Mouse (Mus musculus) neutrophil, adult 65 days (primary cell): Measurements from ENCODE around the gene Gm28845. TPM values are rescaled to one million over a fixed set of nuclear protein-coding genes. Genes with fewer than 3 reads are reported as not detected.

Source experiments
- total RNA-seq: library from RNA; stranded (reverse); gene quantifications from 2 replicates; pipeline ENCODE4 v1.2.4, GENCODE M21; 2023

Gene Gm28845
- not detected in 2 replicates for total RNA-seq

DNA sequence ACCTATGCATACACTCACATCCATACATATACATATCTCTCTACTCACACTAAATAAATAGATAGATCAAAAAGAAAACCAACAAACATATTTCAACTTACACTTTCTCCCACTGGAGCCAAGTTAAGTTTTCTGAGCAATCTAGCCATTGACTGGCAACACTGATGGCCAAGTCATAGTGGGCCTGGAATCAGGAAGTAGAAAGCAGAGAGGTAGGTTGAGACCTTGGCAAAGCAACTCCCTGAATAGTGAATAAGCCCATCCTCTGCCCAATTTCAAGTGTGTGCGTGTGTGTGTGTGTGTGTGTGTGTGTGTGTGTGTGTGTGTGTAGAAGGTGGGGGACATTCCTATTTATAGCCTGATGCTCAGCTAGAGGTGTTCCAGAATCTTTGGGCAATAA, at the start of gene Gm28845:
Gm28845 (minus strand) TSS at position 121 of the 400 bp plus-strand sequence.

DNA sequence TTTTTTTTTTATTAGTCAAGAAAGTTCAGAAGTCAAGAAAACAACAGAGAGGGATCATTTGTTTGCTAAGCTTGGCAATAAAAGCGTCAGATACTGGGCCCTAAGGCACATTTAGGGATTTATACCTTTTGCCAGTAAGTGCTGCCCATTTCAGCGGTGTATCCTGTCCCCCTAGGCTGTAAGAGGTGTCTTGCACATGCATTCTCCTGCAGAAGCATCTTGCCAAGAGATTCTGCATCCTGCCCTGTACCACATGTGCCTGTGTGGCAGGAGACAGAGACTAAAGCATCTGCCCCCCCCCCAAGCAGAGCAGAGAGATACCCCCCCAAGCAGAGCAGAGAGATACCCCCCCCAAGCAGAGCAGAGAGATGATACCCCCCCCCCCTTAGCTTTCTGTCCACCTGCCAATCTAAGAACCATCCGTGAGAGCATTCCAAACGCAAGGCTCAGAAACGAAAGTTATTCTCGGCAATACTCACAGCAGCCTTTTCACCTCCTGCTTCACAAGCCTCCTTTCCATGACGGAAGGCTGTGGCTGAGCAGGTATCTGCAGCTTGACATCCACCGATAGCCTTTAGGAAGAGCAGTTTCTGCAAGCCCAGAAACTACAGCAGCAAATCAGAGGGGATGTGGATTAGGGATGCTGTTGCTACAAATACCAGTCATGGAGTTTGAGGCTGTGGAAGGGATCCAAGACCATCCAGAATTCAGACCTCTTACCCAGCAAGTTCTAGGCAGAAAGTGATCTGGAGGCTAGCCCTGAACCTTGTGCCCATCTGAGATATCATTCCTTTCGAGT, 3.4 kb upstream of the Gm28845 start, which contains the start of gene D630023F18Rik:
D630023F18Rik (minus strand) TSS at position 641 of the 799 bp plus-strand sequence.

DNA sequence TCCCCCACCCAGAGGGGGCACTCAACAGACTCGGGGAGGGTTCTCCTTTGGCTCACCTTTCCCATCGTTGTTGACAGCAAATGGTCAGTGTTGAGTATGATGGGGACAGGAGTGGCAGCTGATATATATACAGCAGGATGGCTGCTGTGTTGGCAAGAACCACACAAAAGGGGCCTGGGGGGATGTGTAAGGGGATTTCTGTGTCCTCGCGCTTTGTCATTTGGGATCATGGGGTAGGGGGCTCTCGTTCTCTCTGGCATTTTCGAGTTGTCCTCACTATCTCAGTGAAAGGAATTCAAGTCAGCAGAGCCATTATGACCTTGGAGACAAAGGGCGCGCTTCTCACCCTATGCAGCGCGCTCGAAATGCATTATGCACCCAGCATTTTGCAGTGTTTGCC, 16.1 kb downstream of the Gm28845 start, which contains the start of gene Cryga:
Cryga (minus strand) TSS at position 101 of the 400 bp plus-strand sequence.

DNA sequence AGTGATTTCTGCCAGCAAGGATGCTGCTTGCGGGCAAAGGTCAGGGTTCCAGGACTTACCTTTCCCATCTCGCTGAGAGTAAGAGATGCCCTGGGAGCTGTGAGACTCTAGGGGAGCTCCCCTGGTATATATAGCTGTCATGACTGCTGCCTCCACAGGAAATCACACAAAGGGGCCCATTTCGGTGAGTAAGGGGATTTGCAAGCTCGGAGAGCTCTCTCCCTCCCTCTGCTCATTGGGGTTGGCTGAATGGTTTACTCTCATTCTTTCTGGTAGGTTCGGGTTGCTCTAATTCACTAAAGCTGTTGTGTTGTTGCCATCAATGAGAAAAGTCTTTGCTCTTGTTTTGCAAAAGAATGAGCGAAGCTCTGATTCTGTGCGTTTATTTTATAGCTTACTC, 37.2 kb downstream of the Gm28845 start, which contains the start of gene Crygb:
Crygb (minus strand) TSS at position 101 of the 400 bp plus-strand sequence.

DNA sequence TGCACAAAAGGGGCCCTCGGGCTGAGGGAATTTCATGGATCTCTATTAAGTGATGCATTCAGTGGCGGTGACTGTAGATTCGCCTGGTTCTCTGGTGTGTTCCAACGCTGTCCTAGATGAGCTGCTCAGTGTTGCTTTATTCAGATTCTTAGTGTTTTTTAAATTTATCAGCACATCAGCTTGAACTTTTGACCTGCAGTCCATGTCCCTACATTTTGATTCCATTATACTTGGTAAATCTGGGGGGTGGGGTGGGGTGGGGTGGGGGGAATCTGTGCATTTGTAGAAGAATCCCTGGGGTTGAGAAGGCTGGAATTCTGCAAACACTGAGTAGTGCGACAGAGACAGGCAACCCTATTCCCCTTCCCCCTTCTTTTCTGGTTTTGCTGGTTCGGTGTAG, 45.8 kb downstream of the Gm28845 start, which contains the start of gene Crygc:
Crygc (minus strand) TSS at position 101 of the 400 bp plus-strand sequence.

DNA sequence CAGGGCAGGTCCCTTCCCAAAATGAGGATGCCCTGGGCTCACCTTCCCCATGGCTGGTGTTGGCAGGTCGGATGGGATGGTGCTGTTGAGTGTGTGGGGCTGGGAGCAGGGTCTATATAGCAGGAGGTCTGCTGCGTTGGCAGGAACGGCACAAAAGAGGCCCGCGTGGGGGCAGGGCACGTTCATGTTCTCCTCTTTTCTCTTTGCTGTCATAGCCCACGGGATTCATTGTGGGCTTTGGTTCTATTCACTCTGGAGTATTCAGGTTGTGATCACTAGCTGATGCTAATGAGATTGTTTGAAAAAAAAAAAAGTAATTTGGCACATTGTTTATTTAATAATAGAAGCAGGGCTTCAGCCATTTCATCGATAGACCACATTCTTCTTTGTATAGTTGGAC, 56.0 kb downstream of the Gm28845 start, which contains the start of gene Crygd:
Crygd (minus strand) TSS at position 101 of the 400 bp plus-strand sequence.

DNA sequence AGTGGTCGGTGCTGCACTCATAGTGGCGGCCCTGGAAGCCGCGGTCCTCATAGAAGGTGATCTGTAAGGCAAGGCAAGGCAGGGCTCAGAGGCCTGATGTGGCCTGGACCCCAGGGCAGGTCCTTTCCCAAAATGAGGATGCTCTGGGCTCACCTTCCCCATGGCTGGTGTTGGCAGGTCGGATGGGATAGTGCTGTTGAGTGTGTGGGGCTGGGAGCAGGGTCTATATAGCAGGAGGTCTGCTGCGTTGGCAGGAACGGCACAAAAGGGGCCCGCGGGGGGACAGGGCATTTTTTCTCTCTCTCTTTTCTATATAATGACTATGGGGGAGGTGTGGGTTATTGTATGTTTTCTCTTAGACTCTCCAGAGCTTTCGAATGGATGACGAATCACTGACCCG, 68.4 kb downstream of the Gm28845 start, which contains the start of gene Cryge:
Cryge (minus strand) TSS at position 198 of the 400 bp plus-strand sequence.

Other genes with a start within 250 kb of the Gm28845 start
- gene Plekhm3, start 162.7 kb downstream of the Gm28845 start, total RNA-seq = 62.6 and 95.9 TPM in 2 replicates
- not detected in 2 replicates for gene Akr1cl, start 86.8 kb downstream of the Gm28845 start, total RNA-seq
- gene Cryge, start 68.4 kb downstream of the Gm28845 start, total RNA-seq = not detected in 2 replicates
- gene Crygd, start 56.1 kb downstream of the Gm28845 start, total RNA-seq = not detected in 2 replicates
- gene Crygc, start 45.9 kb downstream of the Gm28845 start, total RNA-seq = not detected in 2 replicates
- not detected in 2 replicates for gene Crygb, start 37.3 kb downstream of the Gm28845 start, total RNA-seq
- gene Cryga, start 16.2 kb downstream of the Gm28845 start, total RNA-seq = not detected in 2 replicates
- gene D630023F18Rik, start 3.7 kb upstream of the Gm28845 start, total RNA-seq = 0.41 and 0.95 TPM in 2 replicates
- gene Idh1, start 66.9 kb upstream of the Gm28845 start, total RNA-seq = 40.2 and 52.6 TPM in 2 replicates
- gene Pikfyve, start 67.1 kb upstream of the Gm28845 start, total RNA-seq = 32.8 and 40.9 TPM in 2 replicates
- gene Pth2r, start 162.5 kb upstream of the Gm28845 start, total RNA-seq = not detected in 2 replicates